Mouse (Mus musculus): ENCODE data around the gene Slc4a10. TPM values are rescaled to one million over a fixed set of nuclear protein-coding genes. Genes with fewer than 3 reads are reported as not detected.

The Slc4a10 gene
- polyA plus RNA-seq, 1 experiment, result 0.02 TPM

- WGBS, result 71% methylated on average over 3 of the region's 3 CpGs
- Histone ChIP-seq H3K27ac (ENCODE audit: insufficient read depth, low read depth, low read length) (no peak overlapping the region), H3K4me3 (ENCODE audit: insufficient read depth, low read depth, low read length) (no peak overlapping the region), H3K36me3 (ENCODE audit: control insufficient read depth, insufficient read depth, low read length) (no peaks in the 10 kb centered on the region), H3K4me1 (ENCODE audit: control insufficient read depth, insufficient read depth, low read length) (no peaks in the 10 kb centered on the region), H3K27me3 (replicated peaks; ENCODE audit: control insufficient read depth, insufficient read depth, low read length) (no peaks in the 10 kb centered on the region)
- no peak for TF ChIP-seq CTCF (conservative IDR thresholded peaks at IDR 0.05; ENCODE audit: insufficient read depth, insufficient read length, low read depth, low read length)
- TF ChIP-seq POLR2A (IDR thresholded peaks at IDR 0.05; ENCODE audit: low read depth, low read length), result no peak
- no peak for DNase-seq
Measured at GRCm38 (mm10) chr2:62087566-62087965, 41.3 kb downstream of the Slc4a10 start.

GRCm38 (mm10) chr2:62088715-62089114 lies 42.5 kb downstream of the Slc4a10 start:
- no peak for DNase-seq
- Histone ChIP-seq H3K27me3 (replicated peaks; ENCODE audit: control insufficient read depth, insufficient read depth, low read length) (no peaks in the 10 kb centered on the region), H3K4me1 (ENCODE audit: control insufficient read depth, insufficient read depth, low read length) (no peaks in the 10 kb centered on the region), H3K27ac (ENCODE audit: insufficient read depth, low read depth, low read length) (no peak overlapping the region), H3K4me3 (ENCODE audit: insufficient read depth, low read depth, low read length) (no peak overlapping the region), H3K36me3 (ENCODE audit: control insufficient read depth, insufficient read depth, low read length) (no peaks in the 10 kb centered on the region)
- no peak for TF ChIP-seq POLR2A (IDR thresholded peaks at IDR 0.05; ENCODE audit: low read depth, low read length)
- no peak for TF ChIP-seq CTCF (conservative IDR thresholded peaks at IDR 0.05; ENCODE audit: insufficient read depth, insufficient read length, low read depth, low read length)
- WGBS, result 40% methylated on average over 8 of the region's 8 CpGs

- Histone ChIP-seq H3K27me3 (replicated peaks; ENCODE audit: control insufficient read depth, insufficient read depth, low read length) (no peaks in the 10 kb centered on the region), H3K27ac (ENCODE audit: insufficient read depth, low read depth, low read length) (no peak overlapping the region), H3K36me3 (ENCODE audit: control insufficient read depth, insufficient read depth, low read length) (no peaks in the 10 kb centered on the region), H3K4me3 (ENCODE audit: insufficient read depth, low read depth, low read length) (no peak overlapping the region), H3K4me1 (ENCODE audit: control insufficient read depth, insufficient read depth, low read length) (no peaks in the 10 kb centered on the region)
- 67% methylated on average over 9 of the region's 9 CpGs for WGBS
- no peak for TF ChIP-seq POLR2A (IDR thresholded peaks at IDR 0.05; ENCODE audit: low read depth, low read length)
- no peak for TF ChIP-seq CTCF (conservative IDR thresholded peaks at IDR 0.05; ENCODE audit: insufficient read depth, insufficient read length, low read depth, low read length)
- DNase-seq, result no peak
Measured at GRCm38 (mm10) chr2:62089208-62089607, 42.9 kb downstream of the Slc4a10 start.

GRCm38 (mm10) chr2:62100526-62100925 lies 54.3 kb downstream of the Slc4a10 start:
- TF ChIP-seq CTCF (conservative IDR thresholded peaks at IDR 0.05; ENCODE audit: insufficient read depth, insufficient read length, low read depth, low read length) (no peak), POLR2A (IDR thresholded peaks at IDR 0.05; ENCODE audit: low read depth, low read length) (no peak)
- Histone ChIP-seq H3K4me3 (ENCODE audit: insufficient read depth, low read depth, low read length) (no peak overlapping the region), H3K36me3 (ENCODE audit: control insufficient read depth, insufficient read depth, low read length) (no peaks in the 10 kb centered on the region), H3K27ac (ENCODE audit: insufficient read depth, low read depth, low read length) (no peak overlapping the region), H3K27me3 (replicated peaks; ENCODE audit: control insufficient read depth, insufficient read depth, low read length) (no peaks in the 10 kb centered on the region), H3K4me1 (ENCODE audit: control insufficient read depth, insufficient read depth, low read length) (no peaks in the 10 kb centered on the region)
- no peak for DNase-seq
- 98% methylated on average over 1 of the region's 1 CpGs for WGBS

- Histone ChIP-seq H3K36me3 (ENCODE audit: control insufficient read depth, insufficient read depth, low read length) (no peaks in the 10 kb centered on the region), H3K4me3 (ENCODE audit: insufficient read depth, low read depth, low read length) (no peak overlapping the region), H3K27me3 (replicated peaks; ENCODE audit: control insufficient read depth, insufficient read depth, low read length) (no peaks in the 10 kb centered on the region), H3K4me1 (ENCODE audit: control insufficient read depth, insufficient read depth, low read length) (no peaks in the 10 kb centered on the region), H3K27ac (ENCODE audit: insufficient read depth, low read depth, low read length) (no peak overlapping the region)
- TF ChIP-seq POLR2A (IDR thresholded peaks at IDR 0.05; ENCODE audit: low read depth, low read length), result no peak
- no peak for TF ChIP-seq CTCF (conservative IDR thresholded peaks at IDR 0.05; ENCODE audit: insufficient read depth, insufficient read length, low read depth, low read length)
- WGBS, result 83% methylated on average over 4 of the region's 4 CpGs
- no peak for DNase-seq
Measured at GRCm38 (mm10) chr2:62115346-62115745, 69.1 kb downstream of the Slc4a10 start.

GRCm38 (mm10) chr2:62129975-62130374 lies 83.7 kb downstream of the Slc4a10 start:
- no peaks in the 10 kb centered on the region for H3K4me1 ChIP-seq (ENCODE audit: control insufficient read depth, insufficient read depth, low read length)
- no peaks in the 10 kb centered on the region for H3K36me3 ChIP-seq (ENCODE audit: control insufficient read depth, insufficient read depth, low read length)
- no peak overlapping the region for H3K27ac ChIP-seq (ENCODE audit: insufficient read depth, low read depth, low read length)
- no peak overlapping the region for H3K4me3 ChIP-seq (ENCODE audit: insufficient read depth, low read depth, low read length)
- TF ChIP-seq CTCF (conservative IDR thresholded peaks at IDR 0.05; ENCODE audit: insufficient read depth, insufficient read length, low read depth, low read length) (no peak), POLR2A (IDR thresholded peaks at IDR 0.05; ENCODE audit: low read depth, low read length) (no peak)
- DNase-seq, result no peak
- H3K27me3 ChIP-seq (replicated peaks; ENCODE audit: control insufficient read depth, insufficient read depth, low read length), result no peaks in the 10 kb centered on the region
- WGBS, result 81% methylated on average over 2 of the region's 2 CpGs

GRCm38 (mm10) chr2:62134911-62135310 lies 88.6 kb downstream of the Slc4a10 start:
- 22% methylated on average over 8 of the region's 8 CpGs for WGBS

More at GRCm38 (mm10) chr2:62134911-62135310, 88.6 kb downstream of the Slc4a10 start:
- H3K27ac ChIP-seq (ENCODE audit: insufficient read depth, low read depth, low read length), result no peak overlapping the region
- TF ChIP-seq POLR2A (IDR thresholded peaks at IDR 0.05; ENCODE audit: low read depth, low read length) (no peak), CTCF (conservative IDR thresholded peaks at IDR 0.05; ENCODE audit: insufficient read depth, insufficient read length, low read depth, low read length) (no peak)
- H3K36me3 ChIP-seq (ENCODE audit: control insufficient read depth, insufficient read depth, low read length), result no peaks in the 10 kb centered on the region
- H3K4me1 ChIP-seq (ENCODE audit: control insufficient read depth, insufficient read depth, low read length), result no peaks in the 10 kb centered on the region
- no peaks in the 10 kb centered on the region for H3K27me3 ChIP-seq (replicated peaks; ENCODE audit: control insufficient read depth, insufficient read depth, low read length)
- no peak for DNase-seq
- no peak overlapping the region for H3K4me3 ChIP-seq (ENCODE audit: insufficient read depth, low read depth, low read length)

All from kidney, adult 2 months (tissue).